Mouse (Mus musculus) neutrophil, adult 65 days (primary cell): Measurements from ENCODE around the gene Hsph1. TPM values are rescaled to one million over a fixed set of nuclear protein-coding genes. Genes with fewer than 3 reads are reported as not detected.

Experiments used
- total RNA-seq: library from RNA; stranded (reverse); gene quantifications from 2 replicates; pipeline ENCODE4 v1.2.4, GENCODE M21; 2023

Gene Hsph1
- total RNA-seq, result 12.8 and 15.2 TPM in 2 replicates

DNA sequence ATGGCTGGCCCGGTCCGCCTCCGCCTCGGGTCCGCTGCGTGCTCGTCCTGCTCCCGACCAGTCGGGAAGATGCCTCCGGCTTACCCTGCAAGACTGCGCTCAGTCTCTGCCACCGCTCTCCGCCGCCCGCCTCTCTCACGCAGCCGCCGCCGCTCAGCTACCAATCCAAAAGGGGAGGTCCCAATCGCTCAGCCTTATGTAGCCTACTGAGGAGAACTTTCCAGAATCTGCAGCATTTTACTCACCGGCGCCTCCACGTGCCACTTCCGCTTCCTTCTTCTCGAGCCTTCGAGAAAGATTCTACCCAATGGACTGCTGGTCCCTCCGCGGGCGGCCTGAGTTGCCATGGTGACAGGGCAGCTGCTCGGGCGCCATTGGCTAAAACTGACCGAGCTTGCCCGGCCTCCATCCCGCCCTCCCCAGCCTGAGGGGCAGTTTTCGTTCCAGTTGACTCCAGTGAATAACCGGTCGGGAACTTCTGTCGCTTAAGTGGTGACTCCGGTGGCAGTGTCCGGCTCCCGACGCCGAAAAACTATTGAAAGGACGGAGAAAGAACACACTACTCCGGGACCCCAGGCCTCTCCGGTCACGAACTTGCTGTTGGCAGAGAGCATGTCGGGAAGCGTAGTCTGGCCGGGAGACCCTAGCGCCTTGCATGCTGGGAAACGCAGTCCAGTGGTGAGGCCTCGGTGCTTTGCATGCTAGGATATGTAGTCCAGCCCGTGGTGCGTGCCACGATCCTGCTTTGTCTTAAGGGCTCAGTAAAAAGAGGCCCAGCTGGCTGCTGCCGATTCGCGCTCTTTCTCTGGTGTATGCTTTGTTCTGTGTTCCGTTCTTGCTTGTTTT is at the start of gene Hsph1:
Gene Hsph1 (minus strand): TSS at position 302 of the 846 bp plus-strand sequence.

DNA sequence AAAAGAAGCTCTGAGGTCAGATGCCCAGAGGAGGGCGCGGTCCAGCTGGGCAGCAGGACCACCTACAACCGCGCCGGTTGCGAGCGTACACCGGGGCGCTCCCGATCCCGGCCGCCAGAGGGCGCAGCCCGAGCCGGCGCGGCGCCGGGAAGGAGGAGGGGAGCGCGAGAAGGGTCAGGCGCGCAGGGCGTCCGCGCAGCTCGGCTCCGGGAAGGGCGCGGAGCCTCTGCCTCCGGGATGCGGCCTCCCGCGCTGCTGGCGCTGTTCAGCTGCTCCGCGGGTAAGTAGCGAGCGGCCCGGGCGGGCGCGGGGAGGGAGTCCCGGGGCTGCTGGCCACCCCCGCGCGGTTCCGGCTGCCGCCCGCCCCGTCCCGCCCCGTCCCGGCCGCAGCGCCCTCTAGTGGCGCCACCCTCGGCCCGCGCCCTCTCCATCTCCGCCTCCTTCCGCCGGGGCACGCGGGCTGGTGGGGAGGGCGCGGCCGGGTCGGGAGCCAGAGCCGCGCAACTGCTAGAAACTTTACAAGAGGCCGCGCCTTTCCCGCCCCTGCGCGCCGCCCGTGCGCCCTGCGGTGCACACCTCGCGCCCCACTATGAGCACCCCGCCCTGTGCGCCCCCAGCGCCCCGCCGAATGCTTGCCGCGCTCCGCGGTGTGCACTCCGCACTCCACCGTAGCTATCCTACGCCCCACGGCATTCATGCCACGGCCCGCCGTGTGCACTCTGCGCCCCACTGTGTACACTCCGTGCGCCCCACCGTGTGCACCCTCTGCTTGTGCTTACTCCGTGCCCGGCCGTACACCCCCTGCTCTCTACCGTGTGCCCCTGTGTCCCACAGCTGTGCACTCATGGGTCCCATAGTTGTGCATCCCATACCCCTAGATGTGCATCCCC is 42.2 kb upstream of the Hsph1 start, which contains the start of gene B3glct:
Gene B3glct (plus strand): TSS at position 131 of the 890 bp plus-strand sequence.

Other genes starting within 250 kb of the Hsph1 start
- gene Medag, start 224.6 kb downstream of the Hsph1 start, total RNA-seq, result not detected in 2 replicates
- gene Tex26, start 196.7 kb downstream of the Hsph1 start, total RNA-seq, result not detected in 2 replicates
- not detected in 2 replicates for gene Wdr95, start 107.7 kb downstream of the Hsph1 start, total RNA-seq
- gene B3glct, start 41.9 kb upstream of the Hsph1 start, total RNA-seq, result 1.8 and 2.7 TPM in 2 replicates